Mouse (Mus musculus) cerebellum, adult 18-20 months (tissue): ENCODE data around the gene Alg9.

Experiments
- DNase-seq, 2 experiments: peaks; one replicate each; pipeline ENCODE4 v3.0.0; 2021

Alg9 gene

GRCm38 (mm10) chr9:50855133-50855766, 80.4 kb downstream of the Alg9 start:
- no peak for DNase-seq

GRCm38 (mm10) chr9:50855780-50856179, 81.0 kb downstream of the Alg9 start:
- DNase-seq: no peak

DNA sequence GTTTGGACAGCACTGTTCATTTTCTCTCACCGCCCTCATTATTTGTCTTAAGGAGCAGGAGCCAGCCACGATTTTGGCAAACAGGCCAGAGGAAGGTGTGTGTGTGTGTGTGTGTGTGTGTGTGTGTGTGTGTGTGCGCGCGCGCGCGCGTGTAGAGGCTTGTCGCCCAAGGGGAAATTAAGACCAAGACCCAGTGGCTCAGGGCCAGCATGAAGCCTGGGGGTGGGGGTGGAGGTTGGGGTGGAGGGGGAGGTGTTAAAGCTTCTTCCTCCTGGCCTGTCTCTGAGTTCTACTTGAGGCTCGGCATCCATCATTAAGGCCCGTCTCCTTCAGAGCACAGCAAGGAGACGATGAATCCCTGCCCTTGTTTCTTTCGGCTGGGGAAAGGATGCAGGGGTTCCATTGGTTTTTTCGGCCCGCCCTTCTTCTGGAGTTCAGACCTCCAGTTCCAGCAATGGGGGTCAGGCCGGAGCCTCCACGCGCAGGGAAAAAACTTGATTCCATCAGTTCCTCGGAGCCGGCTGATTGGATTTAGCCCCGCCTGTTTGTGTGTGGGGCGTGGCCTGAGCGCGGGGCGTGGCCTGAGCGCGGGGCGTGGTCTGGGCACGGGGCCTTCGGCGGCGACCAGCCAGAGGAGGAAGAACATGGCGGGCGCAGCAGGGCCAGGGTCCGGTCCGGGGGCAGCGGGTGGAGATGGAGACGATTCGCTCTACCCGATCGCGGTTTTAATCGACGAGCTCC, 81.7 kb downstream of the Alg9 start:
- DNase-seq: peak; percentile 85 to 96

- peak; percentile 54 to 66 for DNase-seq
Observed at GRCm38 (mm10) chr9:50857082-50857641, 82.3 kb downstream of the Alg9 start.

- DNase-seq: no peak
Observed at GRCm38 (mm10) chr9:50858681-50859080, 83.9 kb downstream of the Alg9 start.

DNA sequence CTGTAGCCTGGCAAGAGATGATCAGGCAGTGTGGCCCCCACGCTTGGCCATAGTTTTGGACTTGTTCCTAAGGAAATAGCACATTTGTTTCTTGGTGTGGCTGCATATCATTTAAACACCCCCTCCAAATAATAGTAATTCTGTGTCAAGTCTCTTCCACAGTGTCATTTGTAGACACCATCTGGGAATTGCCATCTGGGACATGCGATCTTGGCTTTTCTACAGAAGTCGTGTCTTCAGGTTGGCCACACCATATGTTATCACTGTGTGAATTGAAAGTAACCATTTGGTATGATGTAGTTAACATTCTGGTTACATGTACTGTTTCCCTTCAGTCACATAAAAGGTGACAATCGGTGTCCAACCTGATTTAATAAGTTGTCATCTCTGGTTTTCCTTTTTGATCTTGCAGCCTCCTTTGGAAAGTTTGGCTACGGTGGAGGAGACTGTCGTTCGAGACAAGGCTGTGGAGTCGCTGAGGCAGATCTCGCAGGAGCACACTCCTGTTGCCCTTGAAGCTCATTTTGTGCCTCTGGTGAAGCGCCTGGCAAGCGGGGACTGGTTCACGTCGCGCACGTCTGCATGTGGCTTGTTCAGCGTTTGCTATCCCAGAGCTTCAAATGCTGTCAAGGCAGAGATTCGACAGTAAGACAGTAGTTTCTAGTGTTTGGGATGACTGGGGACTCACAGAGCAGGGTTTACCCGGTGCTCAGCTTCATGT, 86.5 kb downstream of the Alg9 start:
- DNase-seq: peak; percentile 72 to 78

GRCm38 (mm10) chr9:50863824-50864223, 89.0 kb downstream of the Alg9 start:
- DNase-seq: no peak

DNA sequence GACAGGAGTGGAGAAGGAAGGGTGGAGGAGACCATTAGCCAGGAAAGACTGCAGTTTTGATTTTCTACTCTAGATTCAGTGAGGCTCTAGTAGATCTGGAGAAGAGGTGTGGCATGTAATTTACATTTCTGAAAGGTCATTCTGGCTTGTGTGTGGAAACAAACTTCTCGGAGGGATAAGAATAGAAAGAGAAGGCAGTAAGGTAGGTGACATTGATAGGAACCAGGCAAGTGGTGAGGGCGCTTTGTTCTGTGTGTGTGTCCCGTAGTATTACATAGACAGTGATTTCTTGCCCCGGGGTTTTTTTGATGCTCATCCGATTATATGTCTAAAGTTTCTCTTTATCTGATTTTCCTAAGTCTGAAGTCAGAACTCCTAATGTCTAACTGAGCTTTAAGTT, 90.1 kb downstream of the Alg9 start:
- DNase-seq: no peak

DNA sequence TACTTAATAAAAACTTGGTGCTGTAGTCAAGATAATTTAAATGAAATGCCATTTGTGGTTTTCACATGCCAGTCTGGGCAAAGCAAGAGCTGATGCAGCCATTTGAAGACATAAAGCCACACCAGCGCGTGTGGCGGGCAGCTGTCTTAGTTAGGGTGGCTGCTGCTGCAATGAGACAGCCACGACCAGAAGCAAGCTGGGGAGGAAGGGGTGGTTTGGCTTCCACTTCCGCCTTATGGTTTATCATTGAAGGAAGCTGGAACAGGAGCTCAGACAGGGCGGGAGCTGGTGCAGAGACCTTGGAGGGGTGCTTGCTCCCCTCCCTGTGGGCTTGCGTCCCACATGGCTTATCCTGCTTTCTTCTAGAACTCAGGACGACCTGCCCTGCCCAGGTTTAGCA, 91.0 kb downstream of the Alg9 start:
- peak in 1 of 2 experiments; percentile 7 for DNase-seq

DNA sequence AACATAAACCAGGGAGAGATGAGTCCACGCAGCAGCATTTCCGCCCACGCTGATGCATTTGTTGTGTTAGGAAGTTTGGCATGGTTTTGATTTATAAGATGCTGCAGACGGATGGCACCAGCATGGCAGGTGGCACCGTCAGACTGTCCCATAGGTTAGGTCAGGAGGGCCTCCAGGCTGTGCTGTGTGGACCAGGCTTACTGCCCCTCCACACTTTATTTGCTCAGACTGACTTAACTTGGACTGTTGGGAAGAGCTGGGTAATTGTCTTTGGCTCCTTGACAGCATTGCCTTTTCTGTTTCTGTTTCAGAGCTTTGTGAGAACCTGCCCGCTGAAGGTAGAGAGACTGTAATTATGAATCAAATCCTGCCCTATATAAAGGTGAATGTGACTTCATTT, 92.2 kb downstream of the Alg9 start:
- peak; percentile 34 to 49 for DNase-seq

- DNase-seq: peak; percentile 75 to 88
Observed at GRCm38 (mm10) chr9:50868182-50868581, 93.4 kb downstream of the Alg9 start.

DNA sequence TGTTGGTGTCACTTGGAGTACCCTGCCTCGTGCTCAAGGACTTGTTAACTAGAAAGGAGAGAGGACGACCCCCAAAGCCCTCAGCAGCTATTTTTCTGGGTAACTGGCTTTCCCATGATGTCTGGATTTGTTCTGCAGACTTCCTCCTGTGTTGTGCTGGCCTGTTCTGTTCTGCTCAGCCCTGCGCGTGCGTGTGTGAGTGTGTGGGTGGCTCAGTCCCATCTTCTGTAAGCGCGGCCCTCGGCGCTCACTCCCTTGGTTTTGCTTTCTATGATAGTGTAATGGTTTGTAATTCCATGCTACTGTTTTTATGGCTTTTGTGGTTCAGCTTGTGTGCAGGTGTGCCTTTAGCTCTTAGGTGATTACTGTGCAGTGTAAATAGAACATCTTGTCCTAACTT, 98.4 kb downstream of the Alg9 start:
- no peak for DNase-seq

GRCm38 (mm10) chr9:50874031-50874430, 99.2 kb downstream of the Alg9 start:
- DNase-seq: peak in 1 of 2 experiments; percentile 25

DNA sequence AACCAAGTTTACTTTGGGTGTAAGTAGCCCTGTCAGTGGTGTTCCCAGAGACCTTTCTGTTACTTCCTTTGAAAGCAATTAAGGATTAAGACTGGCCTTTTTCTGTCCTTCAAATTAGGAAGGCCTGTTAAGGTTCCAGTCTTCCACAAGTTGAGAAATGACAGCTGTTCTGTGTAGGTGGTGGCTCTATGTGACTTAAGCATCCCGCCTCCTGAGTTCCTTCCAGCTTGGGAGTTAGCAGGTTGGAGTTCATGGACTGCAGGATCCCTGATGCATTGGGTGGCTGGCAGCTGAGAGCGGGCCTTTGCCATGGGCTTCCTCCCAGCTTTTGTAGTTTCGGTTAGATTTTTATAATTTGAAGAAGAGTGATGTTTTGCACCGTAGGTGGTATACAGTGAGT, 100.7 kb downstream of the Alg9 start:
- DNase-seq: no peak

- DNase-seq: peak in 1 of 2 experiments; percentile 22
Observed at GRCm38 (mm10) chr9:50876287-50876686, 101.5 kb downstream of the Alg9 start.

DNA sequence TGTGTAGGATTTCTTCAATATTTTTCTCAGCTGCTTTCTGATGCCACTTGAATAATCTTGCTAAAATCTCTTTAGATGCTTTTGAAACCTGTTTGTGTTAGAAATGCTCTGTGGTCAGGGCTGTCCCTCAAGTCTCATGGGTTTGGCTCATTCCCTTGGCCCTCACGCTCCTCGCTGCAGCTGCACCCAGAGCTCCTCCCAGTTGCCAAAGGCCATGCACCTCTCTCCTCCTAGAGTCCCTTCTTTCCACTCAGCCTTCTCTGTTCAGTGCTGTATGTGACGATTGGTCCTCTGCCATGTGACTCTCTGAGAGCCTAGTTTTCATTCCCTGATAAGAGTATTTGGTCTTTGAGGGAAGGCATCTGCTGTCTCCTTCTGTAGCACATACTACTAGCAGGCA, 102.6 kb downstream of the Alg9 start:
- no peak for DNase-seq

DNA sequence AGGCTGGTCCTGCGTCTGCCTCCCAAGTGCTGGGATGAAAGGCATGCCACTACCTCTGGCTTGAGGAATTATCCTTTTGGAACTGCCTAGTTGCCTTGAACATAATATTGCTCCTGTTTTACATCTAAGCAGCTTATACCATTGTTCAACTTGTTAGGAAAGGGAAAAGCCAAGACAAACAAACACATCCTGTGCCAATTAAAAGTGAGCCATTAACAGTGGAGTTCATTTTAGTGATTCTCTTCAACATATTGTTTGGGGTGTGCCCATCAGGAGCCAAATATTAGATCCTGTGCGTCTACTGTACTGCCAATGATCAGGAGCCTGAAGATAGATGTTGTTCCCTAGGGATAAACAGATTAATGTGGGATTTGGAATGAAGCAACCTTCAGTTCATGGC, 107.4 kb downstream of the Alg9 start:
- DNase-seq: no peak

GRCm38 (mm10) chr9:50884093-50884492, 109.3 kb downstream of the Alg9 start:
- DNase-seq: peak in 1 of 2 experiments; percentile 15

- no peak for DNase-seq
Observed at GRCm38 (mm10) chr9:50884741-50885599, 110.2 kb downstream of the Alg9 start.

GRCm38 (mm10) chr9:50885600-50885987, 110.8 kb downstream of the Alg9 start:
- peak; percentile 52 to 54 for DNase-seq

GRCm38 (mm10) chr9:50886870-50887269, 112.1 kb downstream of the Alg9 start:
- no peak for DNase-seq

- no peak for DNase-seq
Observed at GRCm38 (mm10) chr9:50887351-50887750, 112.5 kb downstream of the Alg9 start.

- DNase-seq: no peak
Observed at GRCm38 (mm10) chr9:50889211-50889610, 114.4 kb downstream of the Alg9 start.
